Mouse (Mus musculus) neural tube, embryonic 14.5 days (tissue): ENCODE results near the gene Ovol3. TPM values are rescaled to one million over a fixed set of nuclear protein-coding genes. Genes with fewer than 3 reads are reported as not detected.
"Not testable (repeated sequence)": the region's sequence is repeated elsewhere in the genome, so short reads cannot be mapped to it uniquely, and the experiment has no call there.

Experiments used
- ATAC-seq: fragments of 200-750 bp; cut with Nextera tagmentation; 2 replicates; pipeline ENCODE4 v1.8.0; 2017; ENCODE audit warnings: low read depth, mild to moderate bottlenecking, moderate TSS enrichment, moderate library complexity
- H3K27ac ChIP-seq: fragments of 300-500 bp; sonication (generic); 2 replicates; pipeline ENCODE4 v1.5.1; 2014; ENCODE audit warnings: low read depth, mild to moderate bottlenecking, control low read depth, low read length, moderate library complexity, mixed read lengths
- H3K27me3 ChIP-seq: fragments of 300-500 bp; sonication (generic); 2 replicates; pipeline ENCODE4 v1.6.1; 2014; ENCODE audit warnings: low read length; ENCODE audit not compliant: control insufficient read depth, insufficient read depth
- H3K36me3 ChIP-seq: fragments of 300-500 bp; sonication (generic); 2 replicates; pipeline ENCODE4 v1.6.1; 2014; ENCODE audit warnings: low read length, mixed read lengths; ENCODE audit not compliant: control insufficient read depth, insufficient read depth
- H3K4me1 ChIP-seq: fragments of 300-500 bp; sonication (generic); 2 replicates; pipeline ENCODE4 v1.6.1; 2014; ENCODE audit warnings: low read length; ENCODE audit not compliant: control insufficient read depth, insufficient read depth
- H3K4me2 ChIP-seq: fragments of 300-500 bp; sonication (generic); 2 replicates; pipeline ENCODE4 v1.6.1; 2014; ENCODE audit warnings: mild to moderate bottlenecking, low read depth, low read length, control low read depth
- H3K4me3 ChIP-seq: fragments of 300-500 bp; sonication (generic); 2 replicates; pipeline ENCODE4 v1.5.1; 2014; ENCODE audit warnings: low read depth, low read length, control low read depth, mixed read lengths
- H3K9ac ChIP-seq: fragments of 300-500 bp; sonication (generic); replicated peaks from 2 replicates; pipeline ENCODE4 v1.6.1; 2014; ENCODE audit warnings: low read depth, mild to moderate bottlenecking, control low read depth, low read length, mixed read lengths
- H3K9me3 ChIP-seq: fragments of 300-500 bp; sonication (generic); 2 replicates; pipeline ENCODE4 v1.6.1; 2016; ENCODE audit warnings: low read length; ENCODE audit not compliant: control insufficient read depth
- WGBS: fragments of 180-500 bp; shearing (Covaris S2); extraction: QIAGEN DNeasy Blood & Tissue Kit; methylation state at CpG from one replicate; pipeline ENCODE4 v1.1.7; 2014; 5-methylcytosine and 5-hydroxymethylcytosine counted together
- polyA plus RNA-seq: library from polyadenylated mRNA; unstranded; fragments of >200 nt; fragmentation: Nextera tagmentation; extraction: Ambion mirVana; gene quantifications from 2 replicates; pipeline ENCODE4 v1.2.1, GENCODE M21; 2014

Gene Ovol3
- polyA plus RNA-seq, 1 experiment from 2014 or later, result not detected

DNA sequence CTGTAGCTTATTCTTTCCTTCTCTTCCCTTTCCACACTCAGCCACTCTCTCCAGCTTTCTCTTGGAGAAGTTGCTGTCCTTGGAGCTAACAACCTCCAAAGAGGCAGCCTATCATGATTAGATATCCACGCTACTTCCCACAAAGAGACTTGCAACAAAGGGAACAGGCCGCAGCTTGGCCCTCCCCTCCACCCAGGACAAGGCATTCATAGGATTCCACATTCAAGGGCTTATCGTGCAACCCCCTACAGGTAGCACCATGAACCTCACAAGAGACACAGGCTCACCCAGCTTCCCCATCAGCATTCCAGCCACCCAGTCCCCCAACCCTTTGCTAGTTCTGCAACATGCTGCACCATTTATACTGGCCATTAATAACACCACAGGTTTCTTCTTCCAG is 31.3 kb upstream of the Ovol3 start:
- Histone ChIP-seq H3K4me2 (no peak overlapping the region), H3K4me3 (no peak overlapping the region), H3K9ac (0 out of 2 replicates have a peak overlapping the region, but pooled peaks have one; percentile 7), H3K27me3 (no peaks in the 10 kb centered on the region), H3K4me1 (no peaks in the 10 kb centered on the region), H3K36me3 (no peaks in the 10 kb centered on the region), H3K9me3 (no peaks in the 10 kb centered on the region), H3K27ac (no peak overlapping the region)
- WGBS, result 91% methylated on average over 3 of the region's 3 CpGs
- no peak for ATAC-seq

- Histone ChIP-seq H3K9me3 (no peaks in the 10 kb centered on the region), H3K4me3 (no peak overlapping the region), H3K36me3 (no peaks in the 10 kb centered on the region), H3K9ac (no peak overlapping the region), H3K4me1 (no peaks in the 10 kb centered on the region), H3K27me3 (no peaks in the 10 kb centered on the region), H3K4me2 (no peak overlapping the region), H3K27ac (no peak overlapping the region)
- 94% methylated on average over 7 of the region's 7 CpGs for WGBS
- no peak for ATAC-seq
These were observed 30.4 kb upstream of the Ovol3 start for GRCm38 (mm10) chr7:30265935-30266334.

GRCm38 (mm10) chr7:30265531-30265930 is 30.0 kb upstream of the Ovol3 start:
- no peak overlapping the region for H3K27ac ChIP-seq
- no peaks in the 10 kb centered on the region for H3K27me3 ChIP-seq
- no peaks in the 10 kb centered on the region for H3K4me1 ChIP-seq
- H3K4me3 ChIP-seq, result no peak overlapping the region
- 94% methylated on average over 5 of the region's 5 CpGs for WGBS
- H3K9me3 ChIP-seq, result no peaks in the 10 kb centered on the region
- H3K9ac ChIP-seq, result no peak overlapping the region
- H3K36me3 ChIP-seq, result no peaks in the 10 kb centered on the region
- no peak overlapping the region for H3K4me2 ChIP-seq
- ATAC-seq, result no peak

DNA sequence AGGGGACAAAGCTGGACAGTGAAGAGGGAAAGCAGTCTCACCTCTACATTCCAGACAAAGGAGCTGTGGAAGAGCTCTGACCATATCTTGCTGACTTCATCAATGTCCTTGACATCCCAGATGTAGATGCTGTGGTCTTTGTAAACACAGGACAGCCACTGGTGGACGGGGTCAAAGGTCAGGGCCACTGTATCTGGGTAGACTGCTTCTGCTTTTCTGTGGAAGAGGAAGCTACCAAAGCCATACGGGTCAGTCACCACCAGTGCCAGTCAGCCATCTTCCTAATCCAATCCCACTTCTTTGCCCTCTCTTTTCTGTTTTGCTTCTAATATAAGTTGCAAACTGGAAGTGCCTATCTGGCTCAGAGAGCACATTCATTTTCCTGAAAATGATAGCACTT is 29.5 kb upstream of the Ovol3 start:
- H3K9me3 ChIP-seq, result no peaks in the 10 kb centered on the region
- no peak overlapping the region for H3K27ac ChIP-seq
- no peaks in the 10 kb centered on the region for H3K4me1 ChIP-seq
- H3K4me2 ChIP-seq, result no peak overlapping the region
- no peak for ATAC-seq
- 95% methylated on average over 2 of the region's 2 CpGs for WGBS
- H3K36me3 ChIP-seq, result no peaks in the 10 kb centered on the region
- no peaks in the 10 kb centered on the region for H3K27me3 ChIP-seq
- H3K4me3 ChIP-seq, result no peak overlapping the region
- H3K9ac ChIP-seq, result no peak overlapping the region

GRCm38 (mm10) chr7:30251956-30252954 is 16.7 kb upstream of the Ovol3 start:
- H3K9me3 ChIP-seq, result no peaks in the 10 kb centered on the region
- WGBS, result 86% methylated on average over 12 of the region's 12 CpGs
- no peak overlapping the region for H3K27ac ChIP-seq
- no peak overlapping the region for H3K4me2 ChIP-seq
- H3K4me3 ChIP-seq, result no peak overlapping the region
- H3K27me3 ChIP-seq, result no peaks in the 10 kb centered on the region
- H3K36me3 ChIP-seq, result no peaks in the 10 kb centered on the region
- H3K4me1 ChIP-seq, result no peaks in the 10 kb centered on the region
- ATAC-seq, result no peak
- no peak overlapping the region for H3K9ac ChIP-seq

GRCm38 (mm10) chr7:30237374-30237773 is 1.8 kb upstream of the Ovol3 start:
- H3K9ac ChIP-seq, H3K4me3 ChIP-seq, H3K27ac ChIP-seq, H3K9me3 ChIP-seq, ATAC-seq, H3K4me2 ChIP-seq, H3K36me3 ChIP-seq, H3K27me3 ChIP-seq, H3K4me1 ChIP-seq: not testable (repeated sequence)
- WGBS, result 87% methylated on average over 3 of the region's 3 CpGs

DNA sequence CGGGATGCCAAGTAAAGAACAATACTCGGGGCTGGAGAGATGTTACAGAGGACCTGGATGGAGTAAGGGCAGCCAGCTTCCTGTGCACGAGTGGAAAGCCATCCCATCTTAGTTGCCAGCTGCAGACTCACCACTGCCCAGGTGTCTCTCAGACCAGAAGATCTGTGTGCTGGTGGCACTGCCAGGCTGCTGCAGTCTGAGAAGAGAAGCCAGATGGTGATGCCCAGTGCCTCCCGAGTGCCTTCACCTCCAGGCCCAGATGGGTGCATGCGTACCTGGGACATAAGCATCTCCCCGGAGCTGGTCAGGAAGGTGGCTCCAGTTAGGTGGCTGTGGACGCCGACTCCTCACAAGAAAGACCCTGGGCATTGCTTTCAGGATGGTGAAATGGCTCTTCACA is 434 bp downstream of the Ovol3 start:
- no peak overlapping the region for H3K9ac ChIP-seq
- no peaks in the 10 kb centered on the region for H3K9me3 ChIP-seq
- H3K4me1 ChIP-seq, result peaks cover 16% of the 10 kb centered on the region
- no peak overlapping the region for H3K4me2 ChIP-seq
- 96% methylated on average over 8 of the region's 8 CpGs for WGBS
- no peaks in the 10 kb centered on the region for H3K27me3 ChIP-seq
- no peak overlapping the region for H3K4me3 ChIP-seq
- H3K36me3 ChIP-seq, result no peaks in the 10 kb centered on the region
- no peak overlapping the region for H3K27ac ChIP-seq
- no peak for ATAC-seq

GRCm38 (mm10) chr7:30234276-30234858 is 1.2 kb downstream of the Ovol3 start:
- H3K9ac ChIP-seq, result no peak overlapping the region
- no peak for ATAC-seq
- H3K27ac ChIP-seq, result no peak overlapping the region
- H3K4me2 ChIP-seq, result no peak overlapping the region
- H3K36me3 ChIP-seq, result no peaks in the 10 kb centered on the region; the same call in 1 of the 2 replicates
- H3K4me3 ChIP-seq, result no peak overlapping the region
- 93% methylated on average over 15 of the region's 15 CpGs for WGBS
- H3K27me3 ChIP-seq, result no peaks in the 10 kb centered on the region
- peaks cover 16% of the 10 kb centered on the region for H3K4me1 ChIP-seq
- no peaks in the 10 kb centered on the region for H3K9me3 ChIP-seq

GRCm38 (mm10) chr7:30233387-30233786 is 2.1 kb downstream of the Ovol3 start:
- Histone ChIP-seq H3K4me2 (0 out of 2 replicates have a peak overlapping the region, but pooled peaks have one; percentile 60), H3K4me3 (no peak overlapping the region)
- WGBS, result 91% methylated on average over 20 of the region's 20 CpGs

More at GRCm38 (mm10) chr7:30233387-30233786, 2.1 kb downstream of the Ovol3 start:
- Histone ChIP-seq H3K9me3 (no peaks in the 10 kb centered on the region), H3K9ac (no peak overlapping the region), H3K36me3 (no peaks in the 10 kb centered on the region; the same call in 1 of the 2 replicates), H3K27me3 (no peaks in the 10 kb centered on the region), H3K4me1 (peaks cover 16% of the 10 kb centered on the region), H3K27ac (no peak overlapping the region)
- no peak for ATAC-seq
